Mouse (Mus musculus): ENCODE data around the gene Capn9.

The Capn9 gene

DNA sequence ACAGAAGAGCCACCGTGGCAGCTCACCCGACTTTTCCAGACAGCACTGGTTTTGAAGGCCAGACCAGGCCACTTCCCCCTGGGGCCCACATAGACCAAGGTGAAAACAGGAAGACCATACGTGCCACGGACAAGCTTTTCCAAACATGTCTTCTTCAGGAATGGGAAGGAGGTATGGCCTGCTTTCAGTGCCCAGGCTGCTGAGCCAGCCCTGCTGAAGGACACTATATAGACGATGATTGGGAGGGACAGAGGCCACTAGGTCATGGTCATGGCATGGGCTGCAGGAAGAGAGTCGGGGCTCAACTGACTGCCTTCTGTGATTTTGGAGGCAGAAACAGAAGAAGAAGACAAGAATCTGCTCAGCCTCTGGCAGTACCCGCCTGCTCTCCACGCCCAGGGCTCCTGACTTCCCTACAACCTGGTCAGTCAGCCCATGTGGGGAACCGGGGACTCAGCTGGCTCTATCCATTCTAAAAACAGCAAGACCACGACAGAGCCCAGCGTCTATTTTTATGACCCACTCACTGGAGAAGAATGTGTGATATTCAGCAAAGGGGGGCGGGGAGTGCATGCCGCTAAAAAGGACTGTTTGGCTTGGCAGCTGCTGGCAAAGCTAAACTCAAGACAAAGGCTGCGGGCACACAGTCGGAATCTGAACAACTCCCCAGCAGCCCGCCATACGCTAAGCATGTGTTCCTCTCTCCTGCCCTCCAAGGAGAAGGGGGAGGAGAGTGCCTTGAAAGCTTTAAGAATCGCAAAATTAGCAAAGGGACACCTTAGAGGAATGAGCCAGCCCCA is 67.8 kb downstream of the Capn9 start:
- DNase-seq (ENCODE audit: low read depth): peak; percentile 95

DNA sequence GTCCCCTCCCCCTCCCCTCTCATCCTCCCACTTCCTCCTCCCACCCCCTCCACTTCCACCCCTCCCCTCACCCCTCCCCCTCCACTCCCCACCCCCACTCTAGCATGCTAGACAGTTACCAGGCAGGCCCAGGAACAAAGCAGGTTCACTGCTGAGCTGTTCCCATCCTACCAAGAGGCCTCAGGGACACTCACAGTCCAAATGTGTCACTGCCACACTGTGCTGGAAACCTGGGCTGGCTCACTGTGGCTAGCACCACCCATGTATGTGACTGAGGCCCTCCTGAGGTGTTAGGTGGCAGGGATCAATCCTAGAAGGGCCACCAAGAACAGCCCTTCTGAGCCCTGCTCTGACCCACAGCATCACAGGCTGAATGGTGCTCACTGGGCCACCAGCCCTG is 72.4 kb downstream of the Capn9 start:
- DNase-seq (ENCODE audit: low read depth): no peak

DNA sequence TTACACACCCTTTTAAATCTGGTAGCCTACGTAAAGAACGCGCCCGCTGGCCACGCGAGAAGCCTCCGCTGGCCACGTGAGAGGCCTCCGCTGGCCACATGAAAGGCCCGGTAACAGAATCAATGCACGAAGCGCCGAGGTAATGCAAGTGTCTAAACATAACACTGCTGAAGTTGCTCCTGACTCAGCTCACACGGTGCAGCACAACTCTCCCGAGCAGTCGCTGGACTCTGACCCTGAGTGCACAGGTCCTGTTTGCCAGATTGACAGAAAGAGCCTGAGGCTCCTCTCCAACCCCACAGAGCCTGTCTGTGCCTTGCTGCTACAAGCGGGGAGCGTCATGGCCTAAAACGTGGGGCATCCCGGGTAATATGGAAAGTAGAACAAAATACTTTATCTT is 75.9 kb downstream of the Capn9 start:
- DNase-seq (ENCODE audit: low read depth): no peak

DNA sequence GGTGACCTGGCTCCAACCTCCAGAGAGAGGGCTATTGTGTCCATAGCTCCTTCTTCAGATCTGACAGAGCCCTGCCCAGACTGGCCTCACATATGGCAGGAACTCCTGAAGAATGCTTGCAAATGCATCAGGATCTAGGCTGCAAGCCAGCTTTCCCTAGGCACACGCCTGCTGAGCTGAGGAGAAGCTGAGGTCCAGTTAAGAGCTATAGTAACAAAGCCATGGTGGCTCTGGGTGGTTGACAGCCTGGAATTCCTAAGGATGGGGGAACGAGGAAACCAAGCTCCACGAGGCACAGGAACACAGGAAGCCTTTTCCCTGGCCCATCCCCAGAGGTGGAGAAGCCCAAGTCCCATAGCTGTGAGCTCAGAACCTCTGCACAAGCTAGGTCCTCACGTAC is 76.6 kb downstream of the Capn9 start:
- DNase-seq (ENCODE audit: low read depth): peak; percentile 88

DNA sequence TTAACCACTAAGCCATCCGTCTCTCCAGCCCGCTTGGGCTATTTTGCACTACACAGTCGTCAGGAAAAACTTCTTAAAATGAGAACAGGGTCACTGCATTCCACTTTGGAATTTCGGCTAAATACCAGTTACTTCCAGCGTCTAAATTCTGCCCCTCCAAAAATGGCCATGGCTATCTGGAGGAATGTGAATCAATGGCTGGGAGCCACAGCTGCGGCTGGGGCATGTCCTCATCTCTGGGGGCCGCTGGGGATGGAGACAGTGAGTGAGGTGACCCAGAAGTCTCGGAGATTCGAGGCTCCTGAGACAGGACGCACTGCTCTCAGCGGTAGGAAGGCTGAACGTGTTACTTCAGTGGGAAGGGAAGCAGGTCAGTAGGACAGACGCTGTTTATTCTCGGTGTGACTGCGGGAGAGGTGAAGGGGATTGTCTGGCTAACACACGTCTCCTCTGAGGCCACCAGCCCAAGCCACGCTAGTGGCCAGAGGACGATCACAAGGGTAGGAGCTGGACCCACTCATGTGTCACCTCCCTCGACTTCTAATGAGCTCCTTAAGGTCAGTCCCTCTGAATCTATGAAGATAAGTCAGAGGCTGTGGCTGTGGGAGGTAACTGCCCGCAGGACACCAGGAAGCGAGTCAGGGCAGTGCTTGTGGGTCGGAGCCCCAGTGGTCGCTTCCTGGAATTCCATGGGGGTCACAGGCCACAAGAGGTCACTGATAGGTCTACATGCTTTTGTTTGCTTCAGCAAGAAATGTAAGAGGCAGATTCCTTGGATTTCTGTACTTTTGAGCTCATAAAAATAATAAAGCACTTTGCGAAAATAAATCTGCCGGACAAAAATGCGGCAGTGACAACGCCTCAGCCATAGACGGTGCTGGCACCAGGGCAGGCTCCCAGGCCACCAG is 77.9 kb downstream of the Capn9 start:
- DNase-seq (ENCODE audit: low read depth): no peak

DNA sequence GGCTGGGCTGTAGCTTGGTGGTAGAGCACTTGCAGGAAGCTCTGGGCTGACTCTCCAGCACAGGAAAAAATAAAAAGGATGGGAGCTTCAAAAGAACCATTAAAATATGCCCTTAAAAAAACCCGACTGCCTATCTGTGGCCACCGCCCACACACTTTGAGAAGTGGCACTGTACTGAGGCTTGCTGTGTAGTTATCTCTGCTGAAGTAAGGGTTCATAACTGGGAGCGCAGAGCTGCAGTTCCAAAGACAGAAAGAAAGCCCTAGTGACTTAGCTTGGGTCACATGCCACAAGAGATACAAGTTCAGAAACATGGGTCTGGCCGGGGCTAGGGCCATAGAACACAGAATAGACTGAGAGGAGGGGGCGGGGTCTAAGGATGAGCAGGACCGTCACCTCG is 82.0 kb downstream of the Capn9 start:
- DNase-seq (ENCODE audit: low read depth): no peak

DNA sequence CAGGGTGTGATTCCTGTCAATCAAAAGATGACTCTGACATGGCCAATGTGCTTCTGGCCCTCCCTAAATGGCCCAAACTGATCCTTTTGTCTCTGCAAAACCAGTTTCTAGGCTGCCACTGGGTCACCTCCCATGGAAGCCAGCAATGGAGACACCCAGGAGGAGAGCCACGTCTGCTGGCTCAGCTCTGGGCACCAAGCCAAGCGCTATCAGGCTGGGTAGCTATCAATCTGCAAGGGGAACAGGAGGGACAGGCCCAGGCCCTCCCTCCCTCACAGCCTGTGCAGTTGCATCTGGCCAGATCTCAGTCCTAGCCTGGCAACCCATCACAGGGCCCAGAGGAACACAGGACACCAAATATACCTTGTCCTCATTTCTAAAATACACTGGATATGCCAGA is 82.5 kb downstream of the Capn9 start:
- DNase-seq (ENCODE audit: low read depth): peak; percentile 70

DNA sequence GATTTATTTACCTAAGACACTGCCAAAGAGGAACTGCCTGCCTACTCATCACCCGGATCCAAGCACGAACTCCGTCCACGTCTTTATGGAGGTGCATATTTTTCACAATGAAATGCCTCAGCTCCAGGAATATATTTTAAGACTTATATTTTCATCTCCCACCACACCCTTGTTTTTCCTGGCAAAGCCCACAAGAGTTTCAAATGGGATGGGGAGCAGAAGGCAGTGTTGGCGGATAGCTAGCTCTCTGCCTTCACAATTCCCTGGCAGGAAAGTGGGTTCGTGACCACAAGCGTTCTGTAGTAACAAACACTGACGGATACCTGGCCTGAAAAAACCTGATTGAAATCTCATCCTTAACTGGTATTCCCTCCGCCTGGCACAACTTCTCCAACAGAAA is 85.9 kb downstream of the Capn9 start:
- peak; percentile 78 for DNase-seq (ENCODE audit: low read depth)

DNA sequence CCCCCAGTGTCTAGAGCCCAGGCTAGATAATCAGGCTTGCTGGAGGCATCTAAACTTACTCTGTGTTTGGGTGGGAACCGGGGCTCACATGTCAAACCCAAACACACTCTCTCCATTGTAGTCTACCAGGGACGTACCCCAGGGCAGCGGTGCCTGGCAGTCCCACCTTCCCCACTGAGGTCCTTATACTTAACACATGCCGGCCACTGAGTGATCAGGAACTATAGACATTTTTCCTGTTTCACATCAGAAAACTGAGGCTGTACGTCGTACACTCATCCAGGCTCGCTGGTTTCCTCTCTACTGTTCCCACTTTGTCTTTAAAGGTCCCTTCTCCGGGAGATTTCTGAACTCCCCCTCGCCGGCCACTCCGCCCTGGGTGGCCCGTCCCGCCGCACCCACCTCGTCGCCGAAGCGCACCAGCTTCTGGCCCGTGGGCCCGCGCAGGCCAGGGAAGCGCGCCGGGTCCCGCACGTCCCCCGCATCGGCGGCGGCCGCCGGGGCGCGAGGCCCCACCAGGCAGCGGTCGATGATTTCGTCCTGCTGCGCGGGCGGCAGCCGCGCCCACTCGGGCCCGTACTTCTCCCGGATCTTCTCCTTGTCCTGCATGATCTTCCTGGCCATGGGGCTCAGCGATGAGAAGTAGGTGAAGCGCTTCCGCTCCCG is 86.7 kb downstream of the Capn9 start:
- peak; percentile 37 for DNase-seq (ENCODE audit: low read depth)

DNA sequence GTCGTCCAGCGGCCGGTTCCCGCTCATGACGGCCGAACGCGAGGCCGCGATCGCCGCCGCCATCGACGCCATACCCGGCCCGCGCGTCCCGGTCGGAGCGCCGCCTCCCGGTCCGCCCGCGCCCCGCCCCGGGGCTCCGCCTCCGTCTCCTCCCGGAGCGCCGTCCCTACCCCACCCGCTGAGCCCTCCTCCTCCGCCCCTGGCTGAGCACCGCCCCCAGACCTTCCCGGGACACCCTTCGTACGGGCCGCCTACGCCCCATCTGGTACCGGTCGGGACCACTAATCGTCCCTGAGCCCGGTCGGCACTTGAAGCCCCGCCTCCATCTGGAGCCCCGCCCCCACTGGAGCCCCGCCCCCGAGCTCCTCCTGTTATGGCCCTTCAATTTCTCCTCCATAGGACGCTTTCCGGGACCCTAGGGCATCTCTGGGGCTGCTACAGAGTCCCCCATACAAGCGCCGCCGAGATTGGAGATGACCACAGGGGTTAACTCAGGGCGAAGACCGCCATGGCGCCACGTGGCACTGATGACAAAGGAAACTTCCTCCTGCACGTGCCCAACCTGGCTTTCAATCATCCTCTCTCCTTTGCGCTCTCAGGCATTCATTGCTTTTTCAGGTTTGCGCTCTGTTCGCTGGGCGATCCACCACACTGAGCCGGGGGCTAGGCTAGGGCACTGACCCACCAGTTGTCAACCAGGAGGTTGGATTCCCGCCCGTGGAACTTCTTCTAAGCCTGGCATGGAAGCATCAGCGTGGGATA is 87.4 kb downstream of the Capn9 start, which contains the start of gene 2310022B05Rik:
Gene 2310022B05Rik (minus strand): TSS at position 258 of the 762 bp plus-strand sequence.
- peak; percentile 97 for DNase-seq (ENCODE audit: low read depth)

DNA sequence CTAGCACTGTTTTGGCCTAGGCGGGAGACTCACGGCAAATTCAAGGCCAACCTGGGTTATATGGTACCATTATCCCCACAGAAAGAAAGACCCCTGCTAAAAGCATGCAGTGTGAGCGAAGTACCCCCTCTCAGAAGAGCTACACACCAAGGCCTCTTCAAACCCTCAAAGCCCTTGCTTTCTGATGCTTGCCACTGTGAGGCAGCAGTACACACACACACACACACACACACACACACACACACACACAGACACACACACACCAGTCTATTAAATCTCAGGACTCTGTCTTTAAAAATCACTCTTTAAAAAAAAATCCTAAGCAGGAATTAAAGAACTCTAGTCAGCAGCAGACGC is 87.9 kb downstream of the Capn9 start:
- peak; percentile 45 for DNase-seq (ENCODE audit: low read depth)

DNA sequence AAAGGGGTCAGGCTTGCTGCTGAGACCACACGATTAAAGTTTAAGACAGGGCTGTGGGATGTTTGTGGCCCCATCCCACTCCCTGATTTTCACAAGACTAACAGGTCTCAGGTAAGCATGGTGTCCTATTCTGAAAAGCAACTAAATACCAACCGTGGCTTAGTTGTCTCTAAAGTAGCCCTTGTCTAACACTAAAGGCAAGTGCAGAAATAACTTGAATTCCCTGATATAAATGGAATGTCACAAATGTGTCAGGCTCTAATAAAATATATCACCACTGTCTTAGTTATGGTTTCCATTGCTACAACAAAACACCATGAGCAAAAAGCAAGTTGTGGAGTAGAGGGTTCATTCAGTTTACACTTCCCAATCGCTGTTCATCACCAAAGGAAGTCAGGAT is 88.5 kb downstream of the Capn9 start:
- DNase-seq (ENCODE audit: low read depth): no peak

Data from NIH3T3 (cell line).